Mouse (Mus musculus): Measurements from ENCODE around the gene Aicda. TPM values are rescaled to one million over a fixed set of nuclear protein-coding genes. Genes with fewer than 3 reads are reported as not detected.
"Not testable (repeated sequence)": the region's sequence is repeated elsewhere in the genome, so short reads cannot be mapped to it uniquely, and the experiment has no call there.

The Aicda gene
- total RNA-seq, 1 experiment = 0.76 TPM

DNA sequence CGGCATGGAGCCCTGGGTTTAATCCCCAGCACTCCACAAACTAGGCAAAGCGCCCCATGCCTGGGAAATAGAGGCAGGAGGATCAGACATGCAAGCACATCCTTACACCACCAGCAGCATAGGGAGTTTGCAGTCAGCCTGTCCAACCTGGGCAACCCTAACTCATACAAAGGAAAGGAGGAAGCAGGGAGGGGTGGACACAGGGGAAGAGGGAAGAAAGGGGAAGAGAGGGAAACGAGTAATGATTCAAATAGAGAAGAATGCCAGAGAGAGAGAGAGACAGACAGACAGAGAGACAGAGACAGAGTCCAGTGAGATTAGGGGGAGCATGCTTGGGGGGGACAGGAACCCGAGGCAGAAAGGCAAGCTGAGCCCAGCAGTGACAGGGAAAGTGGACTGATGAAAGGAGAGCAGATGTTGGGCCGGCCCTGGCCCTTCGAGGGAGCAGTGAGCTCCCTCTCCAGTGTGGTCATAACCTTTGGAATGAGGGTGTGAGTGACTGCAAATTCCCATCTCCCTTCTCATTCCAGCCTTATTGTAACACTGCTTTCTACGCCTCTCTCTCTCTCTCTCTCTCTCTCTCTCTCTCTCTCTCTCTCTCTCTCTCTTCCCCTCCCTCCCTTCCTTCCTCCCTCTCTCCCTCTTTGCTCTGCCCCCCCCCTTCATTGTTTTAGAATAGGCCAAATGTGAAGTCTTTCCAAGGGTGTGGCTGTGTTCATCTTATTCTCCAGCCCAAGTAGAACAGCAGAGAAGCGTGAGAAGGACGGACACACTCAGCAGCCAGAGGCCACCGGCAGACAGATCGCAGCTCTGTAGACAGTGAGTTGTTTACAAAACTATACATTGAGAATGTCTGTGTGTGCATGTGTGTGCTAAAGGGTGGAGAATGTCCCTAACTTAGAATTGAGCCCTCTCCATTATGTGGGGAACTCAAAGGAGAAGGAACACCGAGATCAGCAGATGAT, 40.4 kb upstream of the Aicda start:
- no peaks in the 10 kb centered on the region for H3K36me3 ChIP-seq (ENCODE audit: control insufficient read depth, insufficient read depth, low read length, poor library complexity, severe bottlenecking)
- no peak overlapping the region for H3K27ac ChIP-seq (ENCODE audit: insufficient read depth, low read depth, low read length, poor library complexity, severe bottlenecking)
- no peaks in the 10 kb centered on the region for H3K9me3 ChIP-seq (ENCODE audit: control insufficient read depth, insufficient read depth, low read depth, low read length)
- DNase-seq (ENCODE audit: low read depth, low spot score) = no peak
- in situ Hi-C loops (cut with MboI; ENCODE audit: low sequenced_read_pairs in 2 of 2, unreplicated experiment in 2 of 2) = no loop called here
- H3K4me3 ChIP-seq (ENCODE audit: insufficient read depth in 1 of 2, low read depth in 1 of 2, low read length in 2 of 2, poor library complexity in 1 of 2, severe bottlenecking in 1 of 2) = no peak overlapping the region
- no peak overlapping the region for H3K9ac ChIP-seq (ENCODE audit: insufficient read depth, low read depth, low read length, poor library complexity, severe bottlenecking)
- TF ChIP-seq ZC3H11A (IDR thresholded peaks at IDR 0.05; ENCODE audit: borderline replicate concordance, low read depth, low read length) = no peak
- no peak for TF ChIP-seq MAFK (IDR thresholded peaks at IDR 0.05; ENCODE audit: insufficient read depth, low read depth, low read length)
- TF ChIP-seq HCFC1 (IDR thresholded peaks at IDR 0.05; ENCODE audit: borderline replicate concordance, insufficient read depth, low read length) = no peak
- TF ChIP-seq CHD2 (IDR thresholded peaks at IDR 0.05; ENCODE audit: low read depth, low read length) = no peak
- TF ChIP-seq ZNF384 (IDR thresholded peaks at IDR 0.05; ENCODE audit: low read depth, low read length) = no peak
- peaks cover 0 to 10% of the 10 kb centered on the region in 2 experiments; a peak in 1 of 4 replicates for H3K4me1 ChIP-seq (ENCODE audit: control insufficient read depth in 2 of 2, insufficient read depth in 2 of 2, low read length in 2 of 2, poor library complexity in 1 of 2)

GRCm38 (mm10) chr6:122514312-122514711, 39.3 kb upstream of the Aicda start:
- Histone ChIP-seq H3K9me3 (ENCODE audit: control insufficient read depth, insufficient read depth, low read depth, low read length) (no peaks in the 10 kb centered on the region), H3K9ac (ENCODE audit: insufficient read depth, low read depth, low read length, poor library complexity, severe bottlenecking) (no peak overlapping the region), H3K36me3 (ENCODE audit: control insufficient read depth, insufficient read depth, low read length, poor library complexity, severe bottlenecking) (no peaks in the 10 kb centered on the region), H3K4me1 (ENCODE audit: control insufficient read depth in 2 of 2, insufficient read depth in 2 of 2, low read length in 2 of 2, poor library complexity in 1 of 2) (peaks cover 0 to 10% of the 10 kb centered on the region in 2 experiments; a peak in 1 of 4 replicates), H3K4me3 (ENCODE audit: insufficient read depth in 1 of 2, low read depth in 1 of 2, low read length in 2 of 2, poor library complexity in 1 of 2, severe bottlenecking in 1 of 2) (no peak overlapping the region), H3K27ac (ENCODE audit: insufficient read depth, low read depth, low read length, poor library complexity, severe bottlenecking) (no peak overlapping the region)
- in situ Hi-C loops (cut with MboI; ENCODE audit: low sequenced_read_pairs in 2 of 2, unreplicated experiment in 2 of 2) = no loop called here
- no peak for DNase-seq (ENCODE audit: low read depth, low spot score)
- no peak for TF ChIP-seq ZC3H11A (IDR thresholded peaks at IDR 0.05; ENCODE audit: borderline replicate concordance, low read depth, low read length)
- no peak for TF ChIP-seq CHD2 (IDR thresholded peaks at IDR 0.05; ENCODE audit: low read depth, low read length)
- TF ChIP-seq HCFC1 (IDR thresholded peaks at IDR 0.05; ENCODE audit: borderline replicate concordance, insufficient read depth, low read length) = no peak
- TF ChIP-seq MAFK (IDR thresholded peaks at IDR 0.05; ENCODE audit: insufficient read depth, low read depth, low read length) = no peak
- no peak for TF ChIP-seq ZNF384 (IDR thresholded peaks at IDR 0.05; ENCODE audit: low read depth, low read length)

- DNase-seq (ENCODE audit: low read depth, low spot score); H3K9ac ChIP-seq (ENCODE audit: insufficient read depth, low read depth, low read length, poor library complexity, severe bottlenecking); H3K36me3 ChIP-seq (ENCODE audit: control insufficient read depth, insufficient read depth, low read length, poor library complexity, severe bottlenecking); in situ Hi-C loops (cut with MboI; ENCODE audit: low sequenced_read_pairs in 2 of 2, unreplicated experiment in 2 of 2); H3K27ac ChIP-seq (ENCODE audit: insufficient read depth, low read depth, low read length, poor library complexity, severe bottlenecking); H3K4me3 ChIP-seq (ENCODE audit: insufficient read depth in 1 of 2, low read depth in 1 of 2, low read length in 2 of 2, poor library complexity in 1 of 2, severe bottlenecking in 1 of 2); H3K9me3 ChIP-seq (ENCODE audit: control insufficient read depth, insufficient read depth, low read depth, low read length): not testable (repeated sequence)
- peaks cover 0 to 10% of the 10 kb centered on the region in 2 experiments; a peak in 1 of 4 replicates for H3K4me1 ChIP-seq (ENCODE audit: control insufficient read depth in 2 of 2, insufficient read depth in 2 of 2, low read length in 2 of 2, poor library complexity in 1 of 2)
These were observed 37.8 kb upstream of the Aicda start for GRCm38 (mm10) chr6:122515762-122516161.

- no peak overlapping the region for H3K9ac ChIP-seq (ENCODE audit: insufficient read depth, low read depth, low read length, poor library complexity, severe bottlenecking)
- TF ChIP-seq CHD2 (IDR thresholded peaks at IDR 0.05; ENCODE audit: low read depth, low read length) (no peak), HCFC1 (IDR thresholded peaks at IDR 0.05; ENCODE audit: borderline replicate concordance, insufficient read depth, low read length) (no peak)
- H3K36me3 ChIP-seq (ENCODE audit: control insufficient read depth, insufficient read depth, low read length, poor library complexity, severe bottlenecking) = no peaks in the 10 kb centered on the region
- in situ Hi-C loops (cut with MboI; ENCODE audit: low sequenced_read_pairs in 2 of 2, unreplicated experiment in 2 of 2) = no loop called here
- no peak overlapping the region for H3K4me3 ChIP-seq (ENCODE audit: insufficient read depth in 1 of 2, low read depth in 1 of 2, low read length in 2 of 2, poor library complexity in 1 of 2, severe bottlenecking in 1 of 2)
- no peaks in the 10 kb centered on the region for H3K9me3 ChIP-seq (ENCODE audit: control insufficient read depth, insufficient read depth, low read depth, low read length)
- no peak overlapping the region for H3K27ac ChIP-seq (ENCODE audit: insufficient read depth, low read depth, low read length, poor library complexity, severe bottlenecking)
- no peak for DNase-seq (ENCODE audit: low read depth, low spot score)
- peaks cover 4 to 15% of the 10 kb centered on the region in 2 experiments; a peak in 2 of 4 replicates for H3K4me1 ChIP-seq (ENCODE audit: control insufficient read depth in 2 of 2, insufficient read depth in 2 of 2, low read length in 2 of 2, poor library complexity in 1 of 2)
These were observed 35.9 kb upstream of the Aicda start for GRCm38 (mm10) chr6:122517668-122518067.

All from ES-E14 (cell line).